Mouse (Mus musculus) erythroblast, embryonic 14.5 days (primary cell): ENCODE data around the gene Ccnyl1.

Experiments
- GATA1 ChIP-seq: IDR thresholded peaks from 2 replicates; pipeline ENCODE4 v1.6.1; 2012; ENCODE audit warnings: low read length, inconsistent platforms, mixed read lengths
- TAL1 ChIP-seq: IDR thresholded peaks from 3 replicates; pipeline ENCODE4 v1.6.1; 2012; ENCODE audit warnings: low read length, inconsistent platforms, mixed read lengths

GRCm38 (mm10) chr1:64649362-64650124 lies 40.7 kb upstream of the Ccnyl1 start:
- TF ChIP-seq GATA1 (no peak), TAL1 (no peak)
